In genomic region chr10:43998023-43998422, GRCm38 (mm10) we compare ENCODE assay signal across 13 mouse cellular contexts.
"Had no signal": no experiment of that assay in that cellular context is flagged by ENCODE, and none has a peak within 500 bp of the region (broad histone marks: within the 10 kb centered on the region; RNA-seq: fewer than 3 reads in every experiment).

No protein-coding gene starts in this region.

- H3K27ac ChIP-seq: kidney, postnatal 0 days; limb, embryonic 12.5 days; liver, embryonic 13.5 days; lung, embryonic 15.5 days; midbrain, embryonic 12.5 days; neural tube, embryonic 12.5 days had no signal

- H3K4me1 ChIP-seq: neural tube, embryonic 12.5 days had no signal

- H3K9me3 ChIP-seq: limb, embryonic 12.5 days; liver, embryonic 13.5 days; lung, embryonic 15.5 days; midbrain, embryonic 12.5 days; neural tube, embryonic 12.5 days had no signal

- DNase-seq: kidney, adult 8-10 months; kidney, postnatal 36 days; layer of hippocampus, postnatal 36 days; liver, embryonic 13.5 days; liver, postnatal 0 days; lung, postnatal 14 days; right cerebral cortex, postnatal 25 days had no signal

- ATAC-seq: liver, postnatal 0 days; midbrain, embryonic 16.5 days had no signal

- H3K4me3 ChIP-seq: limb, embryonic 12.5 days; liver, embryonic 13.5 days; lung, embryonic 15.5 days; midbrain, embryonic 12.5 days; neural tube, embryonic 12.5 days had no signal

- H3K36me3 ChIP-seq: limb, embryonic 12.5 days; liver, embryonic 13.5 days; lung, embryonic 15.5 days; midbrain, embryonic 12.5 days; neural tube, embryonic 12.5 days had no signal
